Mouse (Mus musculus) brain, embryonic 14.5 days (tissue): ENCODE data around the gene Etl4. TPM values are rescaled to one million over a fixed set of nuclear protein-coding genes. Genes with fewer than 3 reads are reported as not detected.
A peak's percentile ranks its signal among the peaks of the same experiment; 100 is the strongest.
"Not testable (repeated sequence)": the region's sequence is repeated elsewhere in the genome, so short reads cannot be mapped to it uniquely, and the experiment has no call there.

Experiments used
- DNase-seq: peaks from one replicate; pipeline ENCODE4 v3.0.0-alpha.2; 2011; ENCODE audit warnings: low read depth
- CTCF ChIP-seq: fragments of 200-500 bp; IDR thresholded peaks from 2 replicates; pipeline ENCODE4 v1.5.1; 2012; ENCODE audit warnings: inconsistent platforms, mild to moderate bottlenecking, moderate library complexity, borderline replicate concordance; ENCODE audit not compliant: insufficient read depth, insufficient read length; ENCODE audit errors: extremely low read depth
- POLR2A ChIP-seq: fragments of 200-500 bp; IDR thresholded peaks from 2 replicates; pipeline ENCODE4 v1.6.1; 2012; ENCODE audit warnings: mild to moderate bottlenecking, inconsistent platforms, borderline replicate concordance; ENCODE audit not compliant: poor library complexity, insufficient read depth, insufficient read length, severe bottlenecking; ENCODE audit errors: extremely low read depth
- polyA plus RNA-seq: library from polyadenylated mRNA; depleted of rRNA; stranded (reverse); fragments of >200 nt; gene quantifications from 2 replicates; pipeline ENCODE4 v1.2.3, GENCODE M21; 2012

The Etl4 gene
- polyA plus RNA-seq, 1 experiment = 12.3 TPM

DNA sequence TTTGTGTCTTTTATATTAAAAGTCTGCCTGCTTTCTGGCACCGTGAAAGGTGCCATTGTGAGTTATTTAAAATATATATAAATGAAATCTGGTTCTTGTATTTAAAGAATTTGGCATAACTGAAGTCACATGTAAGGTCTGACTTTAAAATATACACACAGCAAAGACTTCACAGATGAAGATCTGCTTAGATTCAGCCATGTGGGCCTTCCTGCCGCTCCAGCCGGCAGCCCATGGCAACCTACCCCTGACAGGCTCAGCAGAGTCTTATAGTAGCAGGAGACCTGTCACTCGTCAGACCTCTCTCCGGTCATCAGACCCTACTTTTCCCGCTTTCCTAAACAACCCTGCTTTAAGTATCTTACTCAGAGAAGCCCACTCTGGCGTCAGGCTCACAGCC, 769.2 kb downstream of the Etl4 start:
- no peak for DNase-seq
- TF ChIP-seq POLR2A (no peak), CTCF (no peak)

DNA sequence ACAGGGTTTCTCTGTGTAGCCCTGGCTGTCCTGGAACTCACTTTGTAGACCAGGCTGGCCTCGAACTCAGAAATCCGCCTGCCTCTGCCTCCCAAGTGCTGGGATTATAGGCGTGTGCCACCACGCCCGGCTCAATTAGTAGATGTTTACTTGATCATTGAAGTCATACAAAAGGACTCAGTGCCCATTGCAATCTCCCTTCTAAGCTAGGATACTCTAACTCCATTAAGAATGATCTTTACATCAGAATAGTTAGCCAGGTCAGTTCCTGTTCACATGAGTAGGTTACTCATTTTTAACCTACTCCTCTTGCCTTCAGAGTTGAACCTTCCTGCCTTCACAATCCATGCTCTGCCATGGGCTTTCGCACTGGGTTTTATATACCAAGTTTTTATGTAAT, 772.6 kb downstream of the Etl4 start:
- not testable (repeated sequence) for DNase-seq

DNA sequence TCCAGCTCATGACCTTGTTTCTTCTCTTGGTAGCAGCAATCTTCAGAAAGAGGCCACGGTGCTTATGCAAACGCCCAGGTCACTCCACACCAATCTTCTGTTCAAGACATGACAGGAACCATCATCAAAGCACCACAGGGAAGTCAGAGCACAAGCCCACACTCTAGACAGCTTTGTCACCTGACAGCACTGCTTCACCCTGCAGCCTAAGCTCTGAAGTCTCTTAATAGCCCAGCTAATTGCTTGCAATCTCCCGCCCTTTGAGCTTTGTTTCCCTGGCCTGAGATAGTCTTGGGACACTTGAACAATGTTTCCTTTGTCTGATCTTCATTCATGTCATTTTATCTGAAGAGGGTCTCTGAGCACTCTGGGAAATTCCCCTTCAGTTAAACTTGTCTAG, 779.8 kb downstream of the Etl4 start:
- DNase-seq = peak; percentile 22
- no peak for TF ChIP-seq CTCF
- TF ChIP-seq POLR2A = no peak

DNA sequence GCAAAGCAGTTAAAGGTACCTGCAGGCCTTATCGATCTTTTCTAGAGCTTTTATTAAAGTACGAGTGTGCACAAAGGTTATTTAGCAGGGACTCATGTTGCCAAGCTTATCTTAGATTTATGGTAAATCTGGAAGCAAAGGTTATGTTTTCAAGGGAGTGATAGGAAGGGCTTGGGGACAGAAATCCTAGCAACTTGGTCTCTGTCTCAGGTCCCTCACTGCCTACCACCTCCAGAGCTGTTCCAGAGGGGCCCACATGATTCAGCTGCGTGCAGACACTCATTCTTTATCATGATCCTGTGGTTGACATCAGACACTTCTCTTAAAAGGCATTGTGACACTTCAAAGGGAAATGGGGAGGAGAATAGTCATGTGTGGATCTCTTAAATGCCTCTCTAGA, 783.3 kb downstream of the Etl4 start:
- no peak for DNase-seq

DNA sequence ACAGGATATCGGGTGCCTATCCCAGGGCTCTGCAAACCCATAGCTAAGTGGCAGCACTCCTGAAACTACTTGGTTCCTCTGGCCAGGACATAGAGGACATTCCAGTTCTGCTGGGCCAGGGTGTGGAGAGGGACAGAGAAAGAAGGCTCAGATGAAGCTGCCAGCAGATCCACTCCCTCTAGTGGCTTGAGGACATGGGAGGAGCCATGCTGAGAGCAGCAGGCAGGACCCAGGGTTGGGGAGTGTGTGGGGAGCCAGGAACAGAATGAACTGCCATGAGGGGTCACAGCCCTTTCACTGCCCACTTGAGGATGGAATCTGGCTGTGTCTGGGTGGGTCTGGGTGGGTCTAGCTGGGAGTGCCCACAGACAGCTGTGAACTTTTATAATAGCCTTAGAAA, 784.2 kb downstream of the Etl4 start:
- no peak for TF ChIP-seq POLR2A
- no peak for TF ChIP-seq CTCF
- DNase-seq = no peak

More for the DNA sequence above, 783.3 kb downstream of the Etl4 start:
- TF ChIP-seq POLR2A = no peak
- no peak for TF ChIP-seq CTCF

DNA sequence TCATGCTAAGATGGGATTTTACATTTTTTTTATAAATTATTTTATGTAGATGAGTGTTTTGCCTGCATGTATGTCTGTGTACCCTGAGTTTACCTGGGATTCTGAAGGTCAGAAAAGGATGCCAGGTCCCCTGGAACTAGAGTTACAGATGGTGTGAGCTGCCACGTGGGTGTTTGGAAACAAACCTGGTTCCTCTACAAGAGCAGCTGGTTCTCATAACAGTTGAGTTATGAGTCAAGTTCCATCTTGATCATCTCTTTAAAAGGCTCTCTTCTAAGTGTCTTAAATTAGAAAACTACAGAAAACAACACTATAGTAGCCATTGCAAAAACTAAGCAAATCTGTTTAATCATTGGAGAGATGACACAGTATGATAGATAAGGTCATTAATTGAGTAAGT, 788.1 kb downstream of the Etl4 start:
- TF ChIP-seq CTCF = no peak
- no peak for TF ChIP-seq POLR2A
- no peak for DNase-seq

DNA sequence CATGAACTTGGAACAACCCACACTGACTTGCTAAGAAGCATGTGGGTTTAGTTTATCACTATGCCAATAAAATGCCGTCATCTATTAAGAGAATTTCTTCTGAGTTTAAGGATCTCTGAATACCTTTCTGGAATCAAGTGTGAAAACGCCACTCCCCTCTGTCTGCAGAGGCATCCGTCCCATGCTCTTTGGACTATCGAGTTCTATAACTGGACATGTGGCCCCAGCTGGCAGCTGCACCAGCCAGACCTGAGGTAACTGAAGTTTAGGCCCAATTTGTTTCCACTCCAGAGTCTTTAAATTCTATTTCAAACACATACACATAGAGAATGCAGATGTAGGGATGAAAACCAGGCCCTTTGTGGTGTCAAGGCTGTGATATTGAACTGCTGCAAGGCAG, 795.5 kb downstream of the Etl4 start:
- no peak for TF ChIP-seq CTCF
- no peak for TF ChIP-seq POLR2A

DNA sequence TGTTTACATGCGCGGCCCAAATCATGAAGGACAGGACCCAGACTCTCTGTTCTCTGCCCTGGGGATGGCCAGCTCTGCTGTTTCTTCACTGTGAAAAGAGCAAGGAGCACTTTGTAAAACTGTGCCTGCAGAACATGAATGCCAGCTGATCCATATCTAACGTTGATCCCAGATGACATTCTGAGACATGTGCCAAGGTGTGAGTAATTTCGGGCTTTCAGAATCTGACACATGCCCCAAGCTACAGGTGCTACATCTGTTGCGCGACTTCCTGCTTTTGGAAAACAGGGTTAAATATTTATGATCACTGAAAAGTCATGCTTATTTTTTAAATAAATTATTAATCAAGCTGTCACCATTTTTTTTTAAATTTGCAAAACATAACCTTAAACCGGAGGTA, 801.0 kb downstream of the Etl4 start:
- no peak for DNase-seq
- no peak for TF ChIP-seq POLR2A
- no peak for TF ChIP-seq CTCF

More for the DNA sequence above, 795.5 kb downstream of the Etl4 start:
- DNase-seq = no peak

DNA sequence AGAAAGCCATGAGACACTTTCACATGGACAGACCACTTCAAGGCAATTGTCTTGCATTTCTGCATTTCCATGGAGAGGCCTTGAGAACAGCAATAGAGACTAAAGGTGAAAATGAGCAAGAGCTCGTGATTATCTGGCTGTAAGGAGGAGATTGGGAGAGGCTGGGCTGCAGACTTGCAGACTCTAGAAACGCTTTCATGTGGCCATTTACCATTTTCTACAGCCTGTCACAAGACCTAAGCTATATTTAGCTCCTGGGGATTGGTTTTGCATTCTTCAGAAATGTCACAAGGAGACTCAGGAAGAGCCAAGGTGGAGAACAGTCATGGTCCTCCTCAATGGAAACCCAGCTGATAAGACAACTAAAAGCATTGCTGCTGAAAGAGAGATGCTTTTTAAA, 801.4 kb downstream of the Etl4 start:
- no peak for DNase-seq
- TF ChIP-seq CTCF (no peak), POLR2A (no peak)

DNA sequence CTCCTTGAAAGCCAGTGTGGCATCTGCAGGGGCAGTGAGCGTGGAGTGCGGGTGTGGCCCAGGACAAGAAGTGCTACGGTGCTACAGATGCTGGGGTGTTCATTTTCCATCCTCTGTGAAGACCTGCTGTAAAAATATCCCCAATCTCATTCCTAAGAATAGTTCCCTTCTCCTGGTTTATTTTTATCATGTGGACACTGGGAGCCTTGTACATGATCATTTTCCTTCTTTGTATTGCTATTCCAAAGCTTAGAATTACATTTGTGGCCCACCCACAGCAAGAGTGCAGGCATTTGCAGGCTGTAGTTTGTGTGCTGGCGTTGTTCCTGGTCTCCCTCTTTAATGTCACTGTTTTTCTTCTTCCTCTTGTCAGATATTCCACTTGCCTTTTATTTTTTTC, 809.5 kb downstream of the Etl4 start:
- no peak for DNase-seq
- TF ChIP-seq CTCF (no peak), POLR2A (no peak)

DNA sequence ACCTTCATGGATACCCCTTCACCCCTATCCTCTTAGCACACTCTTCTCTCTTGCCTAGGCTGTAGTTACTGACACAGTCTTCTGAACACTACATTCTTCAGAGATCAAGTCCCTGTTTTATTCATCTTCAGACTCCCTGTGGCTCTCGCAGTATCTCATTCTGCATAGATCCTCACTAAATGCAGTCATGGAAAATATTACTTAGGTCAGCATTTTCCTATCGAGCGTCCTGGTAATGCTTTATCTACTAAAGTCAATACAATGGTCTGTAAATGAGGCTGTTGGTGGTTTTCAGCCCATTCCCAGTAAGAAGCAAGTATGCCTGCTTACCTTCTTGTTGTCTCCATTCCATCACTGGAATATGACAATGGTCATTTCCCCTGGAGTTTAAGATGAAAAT, 811.5 kb downstream of the Etl4 start:
- no peak for DNase-seq
- TF ChIP-seq POLR2A (no peak), CTCF (no peak)

DNA sequence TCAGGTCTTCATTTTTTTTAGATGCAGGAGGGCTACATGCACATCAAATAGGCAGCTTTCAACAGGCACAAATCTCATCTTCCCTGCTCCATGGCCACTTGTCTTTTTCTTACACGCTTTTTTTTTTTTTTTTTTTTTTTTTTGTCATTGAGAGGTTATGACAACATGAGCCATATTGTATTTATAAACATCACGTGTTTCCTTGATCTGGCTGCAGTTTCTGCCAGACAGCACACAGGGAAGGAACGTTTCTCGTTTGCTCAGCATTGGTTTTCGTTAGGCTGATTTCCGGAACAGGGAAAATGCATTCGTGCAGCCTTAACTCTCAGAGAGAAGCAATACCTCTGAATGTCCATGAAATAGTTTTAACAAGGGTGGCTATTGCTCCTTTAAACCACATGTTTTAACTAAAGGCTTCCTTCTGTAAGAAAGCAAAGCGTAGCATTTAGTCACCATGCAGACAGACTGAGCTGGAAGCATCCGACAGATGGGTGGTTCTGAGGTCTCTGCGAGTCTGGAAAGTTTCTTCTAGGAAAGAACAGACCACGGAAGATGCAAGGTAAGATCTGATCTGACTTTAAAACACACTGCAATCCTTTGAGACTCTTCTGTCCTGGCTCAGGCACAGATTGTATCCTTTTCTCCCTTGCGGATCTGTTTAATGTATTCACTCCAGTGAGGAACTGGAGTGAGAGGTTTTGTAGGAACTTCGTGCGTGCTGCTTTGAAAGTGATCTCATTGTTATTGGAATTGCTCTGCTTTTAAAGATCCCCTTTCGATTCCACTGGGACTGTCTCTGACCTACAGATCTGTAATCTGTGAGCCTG, 812.8 kb downstream of the Etl4 start:
- no peak for TF ChIP-seq POLR2A
- no peak for TF ChIP-seq CTCF
- DNase-seq = peak; percentile 33
